Mouse (Mus musculus) stomach, embryonic 16.5 days (tissue): ENCODE data around the gene Gria1. TPM values are rescaled to one million over a fixed set of nuclear protein-coding genes. Genes with fewer than 3 reads are reported as not detected.

Source experiments
- ATAC-seq: fragments of 200-750 bp; cut with Nextera tagmentation; 2 replicates; pipeline ENCODE4 v1.8.0; 2017; ENCODE audit warnings: moderate number of reproducible peaks, moderate TSS enrichment; ENCODE audit not compliant: insufficient read depth, low FRiP score
- H3K27ac ChIP-seq: fragments of 300-500 bp; sonication (generic); 2 replicates; pipeline ENCODE4 v1.5.1; 2014; ENCODE audit warnings: low read length
- H3K27me3 ChIP-seq: fragments of 300-500 bp; sonication (generic); 2 replicates; pipeline ENCODE4 v1.6.1; 2014; ENCODE audit warnings: low read length, control low read depth, mixed read lengths; ENCODE audit not compliant: control insufficient read depth, insufficient read depth
- H3K36me3 ChIP-seq: fragments of 300-500 bp; sonication (generic); 2 replicates; pipeline ENCODE4 v1.6.1; 2014; ENCODE audit warnings: low read length; ENCODE audit not compliant: control insufficient read depth, insufficient read depth
- H3K4me1 ChIP-seq: fragments of 300-500 bp; sonication (generic); 2 replicates; pipeline ENCODE4 v1.6.1; 2014; ENCODE audit warnings: low read length, control low read depth, mixed read lengths; ENCODE audit not compliant: control insufficient read depth, insufficient read depth
- H3K4me2 ChIP-seq: fragments of 300-500 bp; sonication (generic); 2 replicates; pipeline ENCODE4 v1.6.1; 2014; ENCODE audit warnings: low read depth, low read length, mixed read lengths
- H3K4me3 ChIP-seq: fragments of 300-500 bp; sonication (generic); replicated peaks from 2 replicates; pipeline ENCODE4 v1.5.1; 2014; ENCODE audit warnings: mild to moderate bottlenecking, low read length
- H3K9ac ChIP-seq: fragments of 300-500 bp; sonication (generic); 2 replicates; pipeline ENCODE4 v1.6.1; 2014; ENCODE audit warnings: low read length
- H3K9me3 ChIP-seq: fragments of 300-500 bp; sonication (generic); replicated peaks from 2 replicates; pipeline ENCODE4 v1.6.1; 2016; ENCODE audit warnings: low read length, control low read depth; ENCODE audit not compliant: control insufficient read depth
- WGBS: fragments of 180-500 bp; shearing (Covaris S2); extraction: QIAGEN DNeasy Blood & Tissue Kit; methylation state at CpG from one replicate; pipeline ENCODE4 v1.1.7; 2014; 5-methylcytosine and 5-hydroxymethylcytosine counted together
- polyA plus RNA-seq: library from polyadenylated mRNA; unstranded; fragments of >200 nt; fragmentation: Nextera tagmentation; extraction: Ambion mirVana; gene quantifications from 2 replicates; pipeline ENCODE4 v1.2.1, GENCODE M21; 2015

Gene Gria1
- polyA plus RNA-seq, 1 experiment from 2014 or later: 1.7 TPM

GRCm38 (mm10) chr11:57176552-57176951, 165.4 kb downstream of the Gria1 start:
- Histone ChIP-seq H3K9me3 (no peaks in the 10 kb centered on the region), H3K27ac (no peak overlapping the region), H3K4me1 (no peaks in the 10 kb centered on the region), H3K27me3 (no peaks in the 10 kb centered on the region), H3K36me3 (no peaks in the 10 kb centered on the region), H3K4me3 (no peak overlapping the region), H3K4me2 (no peak overlapping the region), H3K9ac (no peak overlapping the region)
- no peak for ATAC-seq
- WGBS: 28% methylated on average over 3 of the region's 3 CpGs

GRCm38 (mm10) chr11:57184216-57184615, 173.0 kb downstream of the Gria1 start:
- ATAC-seq: no peak
- Histone ChIP-seq H3K4me1 (no peaks in the 10 kb centered on the region), H3K27me3 (no peaks in the 10 kb centered on the region), H3K9ac (no peak overlapping the region), H3K4me2 (no peak overlapping the region), H3K27ac (no peak overlapping the region), H3K4me3 (no peak overlapping the region), H3K36me3 (no peaks in the 10 kb centered on the region), H3K9me3 (no peaks in the 10 kb centered on the region)
- 92% methylated on average over 4 of the region's 4 CpGs for WGBS

- H3K9me3 ChIP-seq: no peaks in the 10 kb centered on the region
- H3K27me3 ChIP-seq: no peaks in the 10 kb centered on the region
- H3K4me3 ChIP-seq: no peak overlapping the region
- H3K4me1 ChIP-seq: no peaks in the 10 kb centered on the region
- no peak for ATAC-seq
- no peak overlapping the region for H3K27ac ChIP-seq
- H3K9ac ChIP-seq: no peak overlapping the region
- no peaks in the 10 kb centered on the region for H3K36me3 ChIP-seq
- no peak overlapping the region for H3K4me2 ChIP-seq
These were observed 173.9 kb downstream of the Gria1 start for GRCm38 (mm10) chr11:57185110-57185509.

- 76% methylated on average over 8 of the region's 8 CpGs for WGBS
- H3K27me3 ChIP-seq: no peaks in the 10 kb centered on the region
These were observed 178.2 kb downstream of the Gria1 start for GRCm38 (mm10) chr11:57189391-57189790.

GRCm38 (mm10) chr11:57194746-57195145, 183.6 kb downstream of the Gria1 start:
- Histone ChIP-seq H3K9me3 (no peaks in the 10 kb centered on the region), H3K4me1 (no peaks in the 10 kb centered on the region), H3K9ac (no peak overlapping the region), H3K36me3 (no peaks in the 10 kb centered on the region), H3K27ac (no peak overlapping the region), H3K4me2 (no peak overlapping the region), H3K4me3 (no peak overlapping the region), H3K27me3 (no peaks in the 10 kb centered on the region)
- ATAC-seq: no peak
- 81% methylated on average over 5 of the region's 5 CpGs for WGBS

More at GRCm38 (mm10) chr11:57189391-57189790, 178.2 kb downstream of the Gria1 start:
- Histone ChIP-seq H3K4me2 (no peak overlapping the region), H3K4me3 (no peak overlapping the region), H3K4me1 (no peaks in the 10 kb centered on the region), H3K27ac (no peak overlapping the region), H3K9me3 (no peaks in the 10 kb centered on the region), H3K9ac (no peak overlapping the region), H3K36me3 (no peaks in the 10 kb centered on the region)
- no peak for ATAC-seq

- Histone ChIP-seq H3K27ac (no peak overlapping the region), H3K4me1 (peaks cover 7% of the 10 kb centered on the region; the same call in 1 of the 2 replicates), H3K4me2 (peak overlapping the region; percentile 29), H3K9ac (no peak overlapping the region), H3K27me3 (no peaks in the 10 kb centered on the region), H3K36me3 (no peaks in the 10 kb centered on the region), H3K4me3 (no peak overlapping the region), H3K9me3 (no peaks in the 10 kb centered on the region)
- WGBS: 44% methylated on average over 10 of the region's 10 CpGs
- no peak for ATAC-seq
These were observed 190.2 kb downstream of the Gria1 start for GRCm38 (mm10) chr11:57201245-57201976.

- Histone ChIP-seq H3K36me3 (no peaks in the 10 kb centered on the region), H3K9me3 (no peaks in the 10 kb centered on the region), H3K4me3 (no peak overlapping the region), H3K27me3 (no peaks in the 10 kb centered on the region; the same call in 1 of the 2 replicates), H3K4me1 (peaks cover 7% of the 10 kb centered on the region; the same call in 1 of the 2 replicates), H3K27ac (no peak overlapping the region), H3K4me2 (no peak overlapping the region), H3K9ac (no peak overlapping the region)
- WGBS: 44% methylated on average over 6 of the region's 6 CpGs
- ATAC-seq: no peak
These were observed 193.2 kb downstream of the Gria1 start for GRCm38 (mm10) chr11:57204371-57204770.

- H3K4me2 ChIP-seq: no peak overlapping the region
- ATAC-seq: no peak
- no peaks in the 10 kb centered on the region; the same call in 1 of the 2 replicates for H3K27me3 ChIP-seq
- H3K4me3 ChIP-seq: no peak overlapping the region
- no peaks in the 10 kb centered on the region for H3K4me1 ChIP-seq
- H3K9me3 ChIP-seq: no peaks in the 10 kb centered on the region
- no peaks in the 10 kb centered on the region for H3K36me3 ChIP-seq
- no peak overlapping the region for H3K9ac ChIP-seq
- H3K27ac ChIP-seq: no peak overlapping the region
These were observed 196.1 kb downstream of the Gria1 start for GRCm38 (mm10) chr11:57207260-57207659.

- 90% methylated on average over 7 of the region's 7 CpGs for WGBS
- no peaks in the 10 kb centered on the region for H3K4me1 ChIP-seq
These were observed 202.9 kb downstream of the Gria1 start for GRCm38 (mm10) chr11:57214079-57214478.

More at GRCm38 (mm10) chr11:57214079-57214478, 202.9 kb downstream of the Gria1 start:
- Histone ChIP-seq H3K4me2 (no peak overlapping the region), H3K36me3 (no peaks in the 10 kb centered on the region), H3K27me3 (no peaks in the 10 kb centered on the region), H3K9me3 (no peaks in the 10 kb centered on the region), H3K4me3 (no peak overlapping the region), H3K9ac (no peak overlapping the region), H3K27ac (no peak overlapping the region)
- no peak for ATAC-seq
